Comparison of ENCODE assay signal across 19 mouse cellular contexts in the genomic region with DNA sequence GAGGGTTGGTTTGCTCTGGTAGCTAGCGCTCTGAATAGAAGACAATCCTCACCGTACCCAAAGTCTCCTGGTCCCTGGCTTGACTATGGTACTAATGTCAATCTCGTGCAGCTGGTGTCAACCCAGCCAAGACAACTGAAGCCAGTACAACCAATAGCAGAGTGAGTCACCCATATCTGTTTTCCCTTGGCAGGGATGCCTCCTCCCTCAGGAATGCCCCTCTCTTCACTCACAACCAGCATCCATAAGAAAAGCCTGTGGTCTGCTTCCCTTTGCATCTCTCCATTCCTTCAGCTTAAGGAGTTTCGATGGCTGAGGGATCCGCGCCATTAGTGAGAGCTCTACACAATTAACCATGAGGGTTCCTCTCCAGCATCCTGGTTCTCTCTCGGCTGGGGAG.
DNase-seq lines count a peak whose midpoint lies in the region; ATAC-seq and TF ChIP-seq lines count a peak whose summit lies in the region.
"Had no signal": no experiment of that assay in that cellular context is flagged by ENCODE, and none has a peak within 500 bp of the region (broad histone marks: within the 10 kb centered on the region; RNA-seq: fewer than 3 reads in every experiment).

No protein-coding gene starts in this region.

- no peaks in the 10 kb centered on the region for H3K36me3 ChIP-seq in forebrain, embryonic 15.5 days
- H3K36me3 ChIP-seq in forebrain, postnatal 0 days (ENCODE audit: insufficient read depth), result no peaks in the 10 kb centered on the region
- no peaks in the 10 kb centered on the region for H3K36me3 ChIP-seq in embryonic facial prominence, embryonic 10.5 days (replicated peaks)
- H3K36me3 ChIP-seq: embryonic facial prominence, embryonic 13.5 days; embryonic facial prominence, embryonic 15.5 days; forebrain, embryonic 10.5 days; forebrain, embryonic 12.5 days had no signal

- 88% methylated on average over 7 of the region's 7 CpGs for WGBS in forebrain, embryonic 15.5 days
- WGBS in forebrain, postnatal 0 days, result 85% methylated on average over 7 of the region's 7 CpGs
- 90% methylated on average over 7 of the region's 7 CpGs for WGBS in embryonic facial prominence, embryonic 10.5 days

- H3K4me2 ChIP-seq in forebrain, embryonic 15.5 days (replicated peaks), result no peak overlapping the region
- H3K4me2 ChIP-seq in forebrain, postnatal 0 days (ENCODE audit: low read depth), result no peak overlapping the region
- H3K4me2 ChIP-seq: embryonic facial prominence, embryonic 13.5 days; embryonic facial prominence, embryonic 15.5 days; forebrain, embryonic 12.5 days had no signal

- H3K27me3 ChIP-seq in forebrain, embryonic 15.5 days, result no peaks in the 10 kb centered on the region
- no peaks in the 10 kb centered on the region for H3K27me3 ChIP-seq in forebrain, postnatal 0 days (ENCODE audit: insufficient read depth, low read length)
- H3K27me3 ChIP-seq in embryonic facial prominence, embryonic 10.5 days (replicated peaks; ENCODE audit: low read depth, poor library complexity, severe bottlenecking), result peaks cover 68% of the 10 kb centered on the region
- H3K27me3 ChIP-seq: embryonic facial prominence, embryonic 15.5 days had no signal

- no peak overlapping the region for H3K9ac ChIP-seq in forebrain, embryonic 15.5 days (replicated peaks)
- no peak overlapping the region for H3K9ac ChIP-seq in forebrain, postnatal 0 days
- H3K9ac ChIP-seq: embryonic facial prominence, embryonic 13.5 days; embryonic facial prominence, embryonic 15.5 days; forebrain, embryonic 12.5 days had no signal

- DNase-seq in forebrain, postnatal 0 days, result no peak
- DNase-seq in 3T3-L1 (ENCODE audit: low read depth, low spot score), result peak; percentile 43
- DNase-seq in NIH3T3 (ENCODE audit: low read depth), result peak; percentile 52
- DNase-seq in embryonic facial prominence, embryonic 10.5 days (ENCODE audit: low spot score), result no peak
- DNase-seq: adrenal gland, adult 2 months; adrenal gland, postnatal 10 days; adrenal gland, postnatal 25 days; cerebellum, adult 11 months; cerebellum, adult 18-20 months; cerebellum, adult 8-10 months; cerebellum, adult 9-11 months; cerebellum, postnatal 25 days had no signal

- H3K4me3 ChIP-seq in forebrain, embryonic 15.5 days, result no peak overlapping the region
- no peak overlapping the region for H3K4me3 ChIP-seq in forebrain, postnatal 0 days (ENCODE audit: low read depth, low read length)
- no peak overlapping the region for H3K4me3 ChIP-seq in embryonic facial prominence, embryonic 10.5 days
- H3K4me3 ChIP-seq: embryonic facial prominence, embryonic 13.5 days; embryonic facial prominence, embryonic 15.5 days; erythroblast, embryonic 14.5 days; forebrain, embryonic 10.5 days; forebrain, embryonic 12.5 days had no signal

- no peak for ATAC-seq in forebrain, embryonic 15.5 days (replicated peaks)
- no peak for ATAC-seq in forebrain, postnatal 0 days
- ATAC-seq: forebrain, embryonic 14.5 days had no signal

- no peaks in the 10 kb centered on the region for H3K9me3 ChIP-seq in forebrain, embryonic 15.5 days
- H3K9me3 ChIP-seq in forebrain, postnatal 0 days (ENCODE audit: low read length), result no peaks in the 10 kb centered on the region
- no peaks in the 10 kb centered on the region for H3K9me3 ChIP-seq in embryonic facial prominence, embryonic 10.5 days
- H3K9me3 ChIP-seq: embryonic facial prominence, embryonic 13.5 days; embryonic facial prominence, embryonic 15.5 days; forebrain, embryonic 10.5 days; forebrain, embryonic 12.5 days had no signal

- H3K27ac ChIP-seq in forebrain, embryonic 15.5 days (replicated peaks), result peak overlapping the region; percentile 25; the same call in 1 of the 2 replicates
- no peak overlapping the region for H3K27ac ChIP-seq in forebrain, postnatal 0 days (ENCODE audit: low read depth, low read length)
- no peak overlapping the region for H3K27ac ChIP-seq in embryonic facial prominence, embryonic 10.5 days (replicated peaks)
- H3K27ac ChIP-seq: embryonic facial prominence, embryonic 13.5 days; embryonic facial prominence, embryonic 15.5 days; forebrain, embryonic 10.5 days; forebrain, embryonic 12.5 days had no signal

- no peak for TF ChIP-seq CTCF in forebrain, postnatal 0 days (IDR thresholded peaks at IDR 0.05; ENCODE audit: low read depth)

- H3K4me1 ChIP-seq in forebrain, embryonic 15.5 days, result peaks cover 42% of the 10 kb centered on the region
- H3K4me1 ChIP-seq in forebrain, postnatal 0 days (ENCODE audit: insufficient read depth), result peaks cover 11% of the 10 kb centered on the region
- H3K4me1 ChIP-seq in embryonic facial prominence, embryonic 10.5 days, result peaks cover 30% of the 10 kb centered on the region

Comparison
In these comparisons a context has a peak if more than half of its experiments do, and no peak if none do; other contexts are left out.
1. DNase-seq: peak in 3T3-L1 (single experiment) and NIH3T3 (single experiment); none in forebrain, postnatal 0 days (single experiment) and embryonic facial prominence, embryonic 10.5 days (single experiment).